Mouse (Mus musculus): ENCODE data around the gene Cit.

Cit gene

GRCm38 (mm10) chr5:115909106-115909505 is 64.0 kb downstream of the Cit start:
- DNase-seq (ENCODE audit: low spot score in 2 of 2), result peak; percentile 64 to 79

GRCm38 (mm10) chr5:115910491-115910890 is 65.4 kb downstream of the Cit start:
- no peak for DNase-seq (ENCODE audit: low spot score in 2 of 2)

DNA sequence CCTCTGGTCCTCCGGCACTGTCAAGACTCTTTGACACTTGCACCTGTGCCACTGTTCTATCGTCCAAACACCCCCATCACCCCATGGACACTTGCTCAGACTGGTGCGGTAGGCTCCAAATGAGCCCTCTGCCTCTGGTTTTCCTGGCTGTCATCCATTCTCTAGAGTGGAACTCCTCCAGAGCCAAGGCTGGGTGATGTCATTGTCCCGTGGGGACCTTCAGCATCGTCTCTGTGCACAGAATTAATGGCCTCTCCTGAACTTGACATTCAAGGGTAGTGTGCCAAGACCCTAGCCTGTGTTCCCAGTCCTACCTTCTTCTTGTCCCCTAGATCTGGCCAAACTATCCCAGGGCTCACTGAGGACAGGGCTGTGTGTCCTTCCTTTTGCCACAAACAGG is 70.4 kb downstream of the Cit start:
- DNase-seq (ENCODE audit: low spot score in 2 of 2), result no peak

DNA sequence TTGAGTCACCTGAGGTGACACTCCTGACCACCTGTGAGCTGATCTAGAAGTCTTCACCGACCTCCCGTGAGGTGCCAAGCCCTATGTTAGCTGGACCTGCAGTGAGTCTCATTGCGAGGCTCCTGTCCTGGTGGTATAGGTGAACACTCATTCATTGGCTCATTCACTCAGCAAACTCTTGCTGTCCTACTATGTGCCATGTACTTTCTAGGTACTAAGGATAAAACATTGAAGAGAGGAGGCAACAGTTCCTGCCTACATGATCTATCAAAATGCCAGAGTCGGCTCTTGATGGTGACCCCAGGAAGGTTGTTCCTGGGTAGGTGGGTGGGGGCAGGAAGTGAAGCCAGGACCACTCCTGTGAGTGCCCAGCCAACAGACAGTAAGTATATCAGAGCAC is 72.9 kb downstream of the Cit start:
- DNase-seq (ENCODE audit: low spot score in 2 of 2), result no peak

GRCm38 (mm10) chr5:115918597-115919351 is 73.7 kb downstream of the Cit start:
- no peak for DNase-seq (ENCODE audit: low spot score in 2 of 2)

DNA sequence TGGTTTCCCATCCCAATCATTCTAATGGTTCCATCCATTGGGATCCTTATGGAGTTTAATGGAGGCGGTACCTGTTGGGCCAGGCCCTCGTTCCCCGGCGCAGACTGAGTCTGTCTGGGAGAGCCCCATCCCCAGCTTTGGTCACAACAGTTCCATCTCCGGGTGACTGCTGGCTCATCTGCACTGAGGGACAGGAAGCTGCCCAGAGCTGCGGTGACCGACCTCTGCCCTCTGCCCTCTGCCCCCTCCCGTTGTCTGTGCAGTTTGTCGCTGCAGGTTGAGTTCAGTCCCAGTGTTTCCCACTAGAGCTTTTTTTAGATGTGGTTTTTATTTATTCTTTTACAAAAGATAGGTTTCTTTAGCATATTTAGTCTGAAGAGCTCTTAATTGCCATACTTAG is 76.9 kb downstream of the Cit start:
- no peak for DNase-seq (ENCODE audit: low spot score in 2 of 2)

DNA sequence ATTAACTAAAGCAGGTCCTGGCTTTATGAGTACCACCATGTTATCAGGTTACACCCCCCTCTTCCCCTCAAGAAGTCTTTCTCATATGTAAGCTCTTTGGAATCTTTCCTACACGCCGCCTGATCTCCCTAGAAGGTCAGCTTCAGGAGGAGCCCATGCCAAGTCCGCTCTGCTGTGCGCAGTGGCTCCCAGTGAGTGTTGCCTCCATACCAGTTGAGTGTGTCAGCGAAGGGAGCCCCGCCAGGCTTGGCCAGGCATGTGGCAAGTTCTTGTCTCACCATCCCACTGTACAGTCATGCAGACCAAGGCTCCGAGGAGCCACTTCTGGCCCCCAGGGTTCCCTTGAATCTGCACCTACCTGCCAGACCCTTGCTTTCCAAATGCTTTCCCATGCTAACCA is 79.9 kb downstream of the Cit start:
- no peak for DNase-seq (ENCODE audit: low spot score in 2 of 2)

GRCm38 (mm10) chr5:115928786-115929507 is 83.9 kb downstream of the Cit start:
- no peak for DNase-seq (ENCODE audit: low spot score in 2 of 2)

DNA sequence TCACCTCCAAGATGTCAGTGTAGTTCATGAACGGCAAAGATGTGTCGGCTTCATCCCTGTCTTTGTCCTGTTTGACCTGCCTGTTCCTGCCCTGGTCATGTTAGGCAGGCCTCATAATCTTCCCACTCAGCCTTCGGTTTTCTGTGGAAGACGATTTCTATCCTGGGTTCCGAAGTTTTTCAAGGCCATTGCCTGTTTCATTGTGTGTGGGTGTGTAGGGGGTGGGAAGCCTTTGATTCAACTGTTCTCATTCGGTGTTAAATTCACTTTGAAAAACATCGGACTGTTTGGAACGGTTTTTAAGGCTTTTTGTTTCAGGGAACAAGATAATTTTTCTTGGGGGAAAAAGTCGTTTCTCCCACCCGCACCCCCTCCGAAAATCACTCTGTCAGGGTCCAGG is 87.2 kb downstream of the Cit start:
- DNase-seq (ENCODE audit: low spot score in 2 of 2), result no peak

GRCm38 (mm10) chr5:115936851-115937250 is 91.8 kb downstream of the Cit start:
- no peak for DNase-seq (ENCODE audit: low spot score in 2 of 2)

DNA sequence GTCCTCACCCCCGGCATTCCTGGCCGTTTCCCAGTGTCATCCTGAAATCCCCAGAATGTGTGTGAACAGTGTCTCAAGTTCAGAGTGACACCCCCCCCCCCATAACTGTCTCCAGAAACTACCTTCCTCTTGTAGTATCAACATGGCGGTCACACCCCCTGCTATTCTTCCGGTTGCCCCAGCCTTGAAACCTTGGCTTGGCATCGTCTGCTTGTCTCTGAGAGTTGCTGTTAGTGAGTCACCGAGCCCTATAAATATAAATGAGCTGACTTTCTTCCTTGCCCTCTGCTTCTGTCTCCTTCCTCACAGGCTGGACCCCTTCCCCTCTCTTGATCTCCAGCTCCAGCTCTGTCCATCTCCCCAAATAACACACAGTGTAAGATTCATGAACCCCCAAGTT is 92.5 kb downstream of the Cit start:
- DNase-seq (ENCODE audit: low spot score in 2 of 2), result no peak

GRCm38 (mm10) chr5:115938999-115939398 is 93.9 kb downstream of the Cit start:
- no peak for DNase-seq (ENCODE audit: low spot score in 2 of 2)

GRCm38 (mm10) chr5:115942389-115942788 is 97.3 kb downstream of the Cit start:
- DNase-seq (ENCODE audit: low spot score in 2 of 2), result no peak

- DNase-seq (ENCODE audit: low spot score in 2 of 2), result no peak
These were observed 99.9 kb downstream of the Cit start for GRCm38 (mm10) chr5:115944791-115945490.

DNA sequence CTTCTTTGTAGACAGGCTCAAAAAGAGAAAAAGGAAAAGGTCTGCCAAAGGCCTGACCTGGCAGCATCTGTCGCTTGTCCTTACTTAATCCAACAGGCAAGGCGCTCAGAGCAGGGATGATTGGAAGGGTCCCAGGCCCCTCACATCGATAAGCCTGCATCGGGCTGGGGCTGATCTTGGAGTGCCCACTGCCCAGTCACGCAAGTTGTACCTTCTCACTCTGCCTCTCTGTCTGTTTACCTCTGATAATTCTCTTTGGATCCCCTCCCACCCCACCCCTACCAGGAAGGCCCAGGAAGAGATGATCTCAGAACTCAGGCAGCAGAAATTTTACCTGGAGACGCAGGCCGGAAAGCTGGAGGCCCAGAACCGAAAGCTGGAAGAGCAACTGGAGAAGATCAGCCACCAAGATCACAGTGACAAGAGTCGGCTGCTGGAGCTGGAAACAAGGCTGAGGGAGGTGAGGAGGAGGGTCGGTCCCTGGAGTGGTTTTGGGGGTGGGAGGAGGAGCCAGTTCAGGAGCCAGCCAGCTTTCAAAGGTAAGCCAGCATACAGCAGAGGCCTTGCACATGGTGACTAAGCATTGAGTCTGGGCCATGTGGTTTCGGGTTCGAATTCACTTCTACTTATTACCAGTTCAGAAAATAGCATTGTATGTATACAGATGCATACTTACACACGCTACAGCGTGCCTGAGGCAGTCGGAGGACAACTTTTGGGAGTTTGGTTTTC is 102.7 kb downstream of the Cit start:
- no peak for DNase-seq (ENCODE audit: low spot score in 2 of 2)

DNA sequence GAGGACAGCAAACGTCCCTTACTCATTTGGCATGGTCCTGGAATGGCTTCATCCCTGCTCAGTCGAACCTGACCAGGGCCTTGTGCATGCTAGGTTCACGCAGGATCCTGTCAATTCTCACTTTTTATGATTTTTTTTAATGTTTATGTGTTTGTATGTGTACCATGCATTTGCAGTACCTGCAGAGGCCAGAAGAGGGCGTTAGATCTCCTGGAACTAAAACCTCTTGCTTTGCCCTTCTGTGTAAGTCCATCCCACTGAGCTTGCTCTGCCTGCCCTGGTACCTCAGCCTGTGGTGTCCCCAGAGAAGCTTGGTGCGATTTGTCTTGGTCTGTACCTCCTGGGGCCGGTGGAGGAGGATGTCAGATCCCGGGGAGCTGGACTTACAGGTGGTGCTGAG is 105.9 kb downstream of the Cit start:
- no peak for DNase-seq (ENCODE audit: low spot score in 2 of 2)

DNA sequence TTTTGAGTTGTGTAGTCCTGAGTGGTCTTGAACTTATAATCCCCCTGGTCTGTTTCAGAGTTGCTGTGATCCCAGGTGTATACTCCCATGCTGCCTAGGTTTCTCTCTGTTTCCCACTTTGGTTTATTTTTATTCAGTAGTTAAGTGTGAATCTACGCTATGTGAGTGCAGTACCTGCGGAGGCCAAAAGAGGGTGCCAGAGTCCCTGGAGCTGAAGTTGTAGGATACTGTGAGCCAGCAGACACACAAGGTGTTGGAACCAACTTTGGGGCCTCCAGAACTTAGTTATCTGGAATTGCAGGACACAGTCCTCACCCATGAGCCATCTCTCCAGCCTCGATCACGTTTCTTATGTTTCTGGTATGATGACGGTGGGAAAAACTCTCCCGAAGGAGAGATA is 108.1 kb downstream of the Cit start:
- DNase-seq (ENCODE audit: low spot score in 2 of 2), result no peak

- DNase-seq (ENCODE audit: low spot score in 2 of 2), result peak in 1 of 2 experiments; percentile 72
These were observed 109.0 kb downstream of the Cit start for GRCm38 (mm10) chr5:115954084-115954483.

GRCm38 (mm10) chr5:115954549-115954948 is 109.5 kb downstream of the Cit start:
- DNase-seq (ENCODE audit: low spot score in 2 of 2), result no peak

DNA sequence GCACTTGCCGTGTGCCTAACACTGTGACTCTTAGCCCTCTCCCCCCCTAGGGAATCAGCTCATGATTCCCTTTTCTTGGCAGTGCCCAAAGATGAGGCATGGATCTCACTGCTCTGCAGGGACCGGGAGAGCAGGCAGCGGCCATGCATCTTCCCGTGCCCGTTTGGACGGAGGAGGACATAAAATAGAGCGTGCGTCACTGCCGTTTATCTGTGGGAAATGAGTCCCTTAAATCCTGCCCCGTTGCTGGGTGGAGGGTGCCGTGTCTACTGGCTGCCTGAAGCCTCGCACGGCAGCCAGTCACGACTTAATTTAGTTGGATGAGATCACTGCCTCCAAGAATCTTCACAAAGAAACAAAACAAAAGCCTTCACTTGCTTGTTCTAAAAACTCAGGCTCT is 110.1 kb downstream of the Cit start:
- DNase-seq (ENCODE audit: low spot score in 2 of 2), result peak; percentile 60

GRCm38 (mm10) chr5:115956048-115956447 is 111.0 kb downstream of the Cit start:
- no peak for DNase-seq (ENCODE audit: low spot score in 2 of 2)

DNA sequence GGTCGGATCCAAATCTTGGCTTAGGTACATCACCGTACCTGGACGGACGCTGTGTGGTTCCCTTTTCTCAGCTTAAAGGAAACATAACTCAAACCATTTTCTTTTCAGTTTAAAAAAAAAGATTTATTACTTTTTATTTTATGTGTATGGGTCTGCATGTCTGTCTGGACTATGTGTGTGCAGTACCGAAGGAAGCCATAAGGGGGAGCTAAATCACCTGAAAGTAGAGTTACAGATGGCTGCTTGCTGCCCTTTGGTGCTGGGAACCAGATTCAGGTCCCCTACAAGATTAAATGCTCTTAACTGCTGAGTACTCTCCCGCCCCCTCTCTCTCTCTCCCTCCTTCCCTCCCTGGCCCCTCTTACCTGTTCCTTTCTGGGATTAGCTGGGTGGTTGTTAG is 112.1 kb downstream of the Cit start:
- no peak for DNase-seq (ENCODE audit: low spot score in 2 of 2)

Measured in frontal cortex, postnatal 36 days (tissue).